Mouse (Mus musculus) layer of hippocampus, postnatal 25 days (tissue): Measurements from ENCODE around the gene Tns1. TPM values are rescaled to one million over a fixed set of nuclear protein-coding genes. Genes with fewer than 3 reads are reported as not detected.
A peak's percentile ranks its signal among the peaks of the same experiment; 100 is the strongest.

ENCODE experiments used
- DNase-seq, 2 experiments: peaks; one replicate each; pipeline ENCODE4 v3.0.0; 2022; ENCODE audit warnings: mixed read lengths in 2 of 2, low spot score in 1 of 2; ENCODE audit errors: extremely low spot score in 1 of 2
- total RNA-seq, 2 experiments: library from RNA; stranded (reverse); gene quantifications; 2 replicates each; pipeline ENCODE4 v1.2.3; 2021

Gene Tns1
- total RNA-seq, 2 experiments from 2014 or later: 29.6 to 41.9 TPM

DNA sequence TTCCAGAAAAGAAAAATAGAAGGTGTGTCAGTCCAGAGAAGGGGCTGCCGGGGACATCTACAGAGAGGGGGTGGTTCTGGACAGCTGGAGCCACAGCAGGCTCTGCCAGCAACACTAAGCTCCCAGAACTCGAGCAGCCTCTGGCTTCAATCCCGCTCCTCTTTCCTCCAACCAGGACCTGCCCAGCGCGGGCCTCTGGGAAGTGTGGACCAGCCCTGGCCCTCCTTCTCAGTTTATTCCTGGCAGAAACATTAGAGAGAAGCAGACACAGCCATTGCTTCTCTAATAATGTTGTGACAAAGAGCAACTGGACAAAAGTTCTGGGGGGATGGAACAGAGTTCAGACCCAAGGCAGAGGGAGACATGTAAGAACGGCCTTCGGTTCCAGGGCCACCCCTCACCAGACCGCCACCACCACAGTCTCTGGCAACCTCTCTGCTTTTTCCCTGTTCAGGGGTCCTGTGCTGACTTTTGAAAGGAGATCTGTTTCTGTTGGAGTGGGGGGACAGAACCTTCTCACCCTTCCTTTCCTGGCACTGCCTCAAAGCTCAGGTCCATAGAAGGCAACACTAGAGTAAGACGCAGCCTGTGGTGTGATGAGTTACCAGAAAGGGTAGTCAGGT lies 180.5 kb downstream of the Tns1 start:
- DNase-seq: no peak

DNA sequence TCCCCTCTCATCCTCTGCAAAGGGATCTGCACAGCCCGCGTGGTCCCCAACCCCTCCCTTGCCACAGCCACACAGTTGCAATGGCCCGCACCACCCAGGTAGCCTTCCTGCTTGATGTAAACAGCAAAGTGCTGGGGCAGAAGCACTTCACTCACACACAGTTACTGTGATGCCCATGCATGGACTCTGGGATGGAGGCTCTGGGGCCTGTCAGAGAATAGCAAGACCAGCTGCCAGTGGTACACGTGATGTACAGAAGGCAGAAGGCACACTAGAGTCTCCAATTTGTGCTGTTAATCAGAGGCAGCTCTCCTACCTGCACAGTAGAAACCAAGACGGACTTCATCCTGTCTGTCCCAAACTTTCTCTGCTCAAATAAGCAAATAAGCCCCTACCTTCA lies 181.0 kb downstream of the Tns1 start:
- no peak for DNase-seq

DNA sequence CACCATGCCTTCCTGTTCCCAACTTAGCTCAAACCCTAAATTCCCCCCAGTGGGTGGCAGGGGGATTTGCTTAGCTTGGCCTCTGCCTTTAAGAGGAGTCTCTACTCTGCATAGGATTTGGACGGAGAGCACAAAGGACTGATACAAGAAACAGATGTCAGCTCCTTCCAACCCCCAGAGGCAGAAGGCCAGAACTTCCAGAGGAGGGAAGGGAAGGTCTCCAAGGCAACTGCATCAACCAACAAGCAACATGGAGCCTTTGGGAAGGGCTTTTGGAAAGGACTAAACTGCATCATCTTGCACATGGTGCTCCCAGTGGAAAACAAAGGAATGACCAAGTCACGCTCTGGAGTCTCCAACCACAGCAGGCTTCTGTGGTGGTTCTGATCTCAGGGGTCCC lies 182.0 kb downstream of the Tns1 start:
- DNase-seq: no peak

DNA sequence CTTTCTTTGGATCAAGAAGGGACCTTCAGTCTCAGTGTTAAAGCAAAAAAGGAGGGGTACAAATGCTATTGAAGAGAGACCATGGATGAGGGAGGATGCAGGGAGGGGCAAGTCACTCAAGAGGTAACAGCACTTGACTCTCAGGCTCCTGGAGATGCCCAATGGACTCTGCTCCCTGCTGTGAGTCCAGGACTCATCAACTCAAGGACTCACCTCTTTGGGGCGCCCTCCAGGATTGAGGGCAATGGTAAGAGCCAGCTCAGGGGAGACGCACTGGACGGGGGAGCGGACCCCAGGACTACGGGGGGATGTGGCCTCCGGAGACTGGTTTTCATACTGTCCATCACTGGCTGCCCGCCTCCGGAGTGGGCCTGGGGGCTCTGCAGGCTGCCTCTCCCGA lies 182.6 kb downstream of the Tns1 start:
- no peak for DNase-seq

DNA sequence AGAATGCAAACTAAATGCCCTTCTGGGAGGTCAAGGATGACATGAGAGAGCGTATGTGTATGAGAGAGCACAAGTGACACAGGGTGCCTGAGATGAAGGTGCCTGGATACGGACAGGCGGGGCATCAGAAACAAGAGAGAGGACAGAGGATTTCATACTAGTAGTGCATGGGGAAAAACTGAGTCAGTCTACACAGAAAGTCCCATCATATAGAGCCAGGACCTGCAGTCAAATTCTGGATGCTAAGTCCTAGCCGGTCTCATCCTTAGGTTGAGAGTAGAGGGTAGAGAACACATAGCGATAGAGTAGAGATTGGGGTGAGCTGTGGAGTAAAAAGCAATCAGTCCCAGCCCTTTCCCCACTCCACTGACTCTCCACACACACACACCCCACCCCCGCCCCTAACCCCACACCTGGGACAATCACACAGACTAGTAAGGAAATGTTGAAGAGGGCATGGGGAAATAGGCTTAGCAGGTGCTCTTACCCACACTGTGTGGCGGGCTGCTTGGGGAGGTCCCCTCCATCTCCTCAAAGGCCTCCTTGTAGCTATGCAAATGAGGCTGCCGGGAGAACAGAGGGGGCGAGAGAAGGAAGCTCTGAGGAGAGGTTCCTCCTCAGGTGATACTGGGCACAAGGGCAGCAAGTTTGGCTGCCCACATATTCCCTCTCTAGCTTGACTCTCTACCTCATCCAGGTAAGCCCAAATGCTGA lies 183.6 kb downstream of the Tns1 start:
- DNase-seq: no peak

DNA sequence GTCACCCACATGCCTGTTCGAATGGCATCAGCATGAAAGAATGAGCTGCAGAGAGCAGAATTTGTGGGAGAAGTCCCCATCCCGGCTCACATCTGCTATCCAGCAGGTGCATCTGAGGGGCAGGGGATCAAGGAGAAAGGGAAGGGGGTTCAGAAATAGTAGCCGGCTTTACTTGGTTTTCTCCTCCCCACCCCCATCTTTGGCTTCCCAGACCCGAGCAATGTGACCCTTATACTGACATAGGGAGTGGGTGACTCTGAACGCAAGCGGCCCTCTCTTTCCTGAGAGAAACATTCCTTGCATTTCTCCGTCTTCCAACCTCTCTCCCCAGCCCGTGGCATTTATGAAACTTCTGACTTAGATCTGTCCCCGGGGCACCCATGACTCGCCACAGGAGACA lies 185.7 kb downstream of the Tns1 start:
- DNase-seq: no peak

DNA sequence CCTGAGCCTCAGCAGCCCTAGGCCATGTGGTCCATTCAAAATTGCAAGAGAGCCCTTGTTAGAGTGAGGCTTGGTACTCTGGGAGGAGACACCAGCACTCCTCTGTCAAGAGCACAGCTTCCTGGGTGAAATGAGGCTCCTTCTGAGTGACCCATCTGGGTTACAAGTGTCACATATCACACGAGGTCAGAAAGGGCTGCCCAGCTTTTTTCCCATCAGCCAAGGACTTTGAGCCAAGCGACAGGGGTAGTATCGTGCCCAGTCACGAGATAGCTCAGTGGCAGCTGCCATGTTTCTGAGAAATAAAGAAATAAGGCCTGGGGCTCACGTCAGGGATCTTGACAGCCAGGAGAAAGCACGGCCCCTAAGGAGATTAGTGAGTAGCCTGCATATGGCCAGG lies 186.4 kb downstream of the Tns1 start:
- DNase-seq: no peak

DNA sequence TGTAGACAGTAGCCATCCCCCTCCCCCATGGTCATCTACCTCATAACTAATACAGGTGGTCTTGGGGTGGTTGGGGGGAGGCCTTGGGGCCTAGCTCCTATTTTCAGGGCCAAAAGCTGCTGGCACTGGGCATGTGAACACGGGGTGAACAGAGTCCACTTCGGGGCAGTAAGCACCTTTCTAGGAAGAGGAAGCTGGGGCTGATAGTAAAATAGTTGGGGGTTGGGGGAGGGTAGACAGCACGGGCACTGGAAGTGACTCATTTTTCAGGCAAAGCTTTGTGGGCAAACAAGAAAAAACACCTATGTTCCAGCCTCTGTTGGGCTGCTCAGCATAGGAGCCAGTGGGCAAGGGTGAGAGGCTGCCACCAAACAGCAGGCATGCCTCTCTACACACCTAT lies 187.7 kb downstream of the Tns1 start:
- no peak for DNase-seq

DNA sequence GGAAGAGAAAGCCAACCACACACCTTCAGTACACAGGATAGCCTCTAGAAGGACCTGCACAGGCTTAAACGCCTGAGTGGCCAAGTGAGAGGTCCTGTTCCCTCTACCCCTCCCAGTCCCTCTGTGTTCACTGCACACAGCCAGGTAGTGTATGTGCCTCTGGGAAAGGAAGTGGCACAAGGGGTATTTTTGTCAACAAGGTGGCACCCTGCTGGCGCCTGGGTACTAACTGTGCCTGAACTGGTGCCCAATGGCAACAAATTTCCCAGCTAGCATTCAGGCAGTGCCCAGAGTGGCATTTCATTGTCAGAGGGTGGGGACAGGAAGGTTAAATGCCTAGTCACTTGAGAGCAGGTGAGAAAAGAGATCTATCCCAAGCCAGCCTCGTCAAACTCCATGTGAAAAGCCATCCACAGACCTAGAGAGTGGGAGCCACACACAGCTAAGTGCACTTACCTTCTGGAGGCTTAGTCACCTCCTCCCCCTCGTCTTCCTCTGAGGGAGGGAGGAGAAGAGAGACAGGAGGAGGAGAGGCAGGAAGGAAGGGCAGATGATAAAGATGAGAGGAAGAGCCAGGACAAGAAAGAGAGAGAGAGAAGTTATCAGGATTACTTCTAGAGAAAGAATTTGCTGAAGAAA lies 188.7 kb downstream of the Tns1 start:
- DNase-seq: no peak

DNA sequence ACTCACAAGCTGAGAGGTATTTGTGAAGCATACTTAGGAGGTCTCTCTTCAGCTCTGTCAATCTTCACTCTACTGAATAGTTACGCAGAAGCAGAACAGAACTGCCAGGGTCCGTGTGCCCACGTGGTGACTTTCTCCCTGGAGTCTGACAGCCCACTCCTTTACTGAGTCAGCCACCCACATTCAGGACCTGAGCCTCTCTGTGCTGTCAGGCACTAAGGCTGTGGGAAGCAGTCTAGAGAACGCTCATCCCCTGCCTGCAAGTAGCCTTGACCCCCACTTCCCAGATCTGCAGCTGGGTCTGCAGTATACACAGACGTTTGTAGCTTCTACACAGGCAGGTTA lies 191.1 kb downstream of the Tns1 start:
- no peak for DNase-seq

DNA sequence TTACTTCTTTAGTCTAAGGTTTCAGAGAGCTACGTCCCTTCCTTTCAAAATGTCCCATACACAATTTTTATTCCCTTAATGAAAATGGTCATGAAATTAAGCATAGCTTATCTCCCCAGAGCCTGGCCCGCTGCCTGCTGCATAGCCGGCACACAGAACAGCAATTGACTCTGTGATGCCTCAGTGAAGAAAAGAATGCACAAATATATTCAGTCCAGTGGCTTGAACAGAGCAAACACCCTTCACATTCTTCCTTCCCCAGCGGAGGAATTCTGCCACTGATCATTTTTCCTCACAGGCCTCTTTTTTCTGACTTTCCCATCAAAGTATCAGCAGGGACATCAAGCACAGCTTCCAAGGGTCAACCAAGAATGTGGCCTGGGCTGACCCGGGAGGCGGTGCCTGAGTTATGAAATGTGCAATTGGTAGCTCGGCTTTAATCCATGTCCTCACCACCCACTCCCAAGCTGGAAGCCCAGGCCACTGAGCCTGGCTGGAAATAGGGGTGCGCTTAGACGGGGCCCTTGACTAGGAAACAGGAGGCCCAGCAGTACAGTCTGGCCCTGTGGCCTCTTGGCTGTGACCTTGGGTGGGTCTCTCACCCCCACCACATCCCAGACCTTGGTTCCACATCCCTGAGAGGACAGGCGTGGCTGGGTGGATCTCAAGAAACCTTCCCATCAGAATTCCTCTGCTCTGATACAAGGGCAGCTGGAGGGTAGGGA lies 191.7 kb downstream of the Tns1 start:
- DNase-seq: no peak

DNA sequence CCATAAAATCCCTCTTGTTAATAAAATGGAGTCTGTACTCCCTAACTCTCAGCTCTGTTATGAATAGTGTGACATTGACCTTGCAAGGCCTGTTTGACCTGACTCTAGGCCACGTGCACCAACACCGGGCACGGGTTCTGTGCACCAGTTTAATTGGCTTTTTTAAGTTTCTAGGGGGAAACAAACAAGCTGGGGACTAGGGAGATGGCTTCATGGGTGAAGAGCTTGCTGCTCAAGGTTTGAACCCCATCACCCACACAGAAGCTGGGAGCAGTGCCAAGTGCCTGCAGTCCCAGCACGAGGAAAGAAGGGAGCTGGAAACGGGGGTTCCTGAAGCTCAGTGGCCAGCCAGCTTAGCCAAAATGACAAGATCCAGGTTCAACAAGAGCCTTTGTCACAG lies 192.4 kb downstream of the Tns1 start:
- DNase-seq: peak in 1 of 2 experiments; percentile 29

DNA sequence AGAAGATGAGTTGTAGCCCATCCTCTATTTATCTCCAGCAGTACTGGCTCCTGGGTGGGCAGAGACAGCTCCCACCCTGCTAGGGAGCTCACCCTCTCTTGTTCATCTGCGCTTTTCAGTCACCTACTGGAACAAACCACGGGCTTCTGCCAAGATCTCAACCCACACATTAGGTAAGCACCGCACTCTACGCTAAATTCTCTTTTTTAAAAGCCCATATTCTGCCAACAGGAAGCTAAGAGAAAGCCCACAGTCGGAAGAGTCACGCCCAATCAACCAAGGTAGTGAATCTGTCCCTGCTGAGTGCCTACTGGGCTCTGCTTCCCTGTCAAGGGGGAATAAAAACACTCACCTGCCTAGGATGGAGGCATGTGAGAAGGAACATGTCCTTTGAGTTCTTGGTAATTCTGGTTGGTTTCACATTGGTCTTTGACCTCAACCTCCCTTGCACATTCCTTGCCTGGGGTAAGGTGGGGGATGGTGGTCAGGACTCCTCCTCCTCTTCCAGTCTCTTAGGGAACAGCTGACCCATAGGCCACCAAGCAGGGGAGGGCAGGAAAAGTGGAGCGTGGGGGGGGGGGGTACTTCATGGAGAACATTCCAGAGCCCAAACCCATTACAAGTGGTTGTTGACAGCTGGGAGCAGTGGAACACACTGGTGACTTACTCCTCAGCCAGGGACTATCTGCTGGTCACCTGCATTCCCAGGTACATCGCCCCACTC lies 193.7 kb downstream of the Tns1 start:
- no peak for DNase-seq

DNA sequence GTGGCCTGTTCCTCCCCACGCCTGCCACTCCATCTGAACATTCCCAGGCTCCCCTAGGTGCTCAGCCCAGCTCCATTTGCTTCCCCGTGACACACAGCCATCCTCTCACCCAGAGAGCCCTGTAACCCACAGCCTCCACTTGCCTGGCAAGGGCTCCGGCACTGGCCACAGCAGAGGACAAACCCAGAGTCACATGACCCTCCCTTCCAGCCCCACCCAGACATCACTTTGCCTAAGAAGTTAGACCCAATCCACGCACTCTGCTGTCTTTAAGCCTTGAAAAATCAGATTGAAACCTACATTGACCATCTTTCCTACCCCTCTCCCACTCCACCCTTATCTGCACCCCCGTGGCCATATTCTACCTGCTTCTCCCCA lies 194.3 kb downstream of the Tns1 start:
- no peak for DNase-seq

DNA sequence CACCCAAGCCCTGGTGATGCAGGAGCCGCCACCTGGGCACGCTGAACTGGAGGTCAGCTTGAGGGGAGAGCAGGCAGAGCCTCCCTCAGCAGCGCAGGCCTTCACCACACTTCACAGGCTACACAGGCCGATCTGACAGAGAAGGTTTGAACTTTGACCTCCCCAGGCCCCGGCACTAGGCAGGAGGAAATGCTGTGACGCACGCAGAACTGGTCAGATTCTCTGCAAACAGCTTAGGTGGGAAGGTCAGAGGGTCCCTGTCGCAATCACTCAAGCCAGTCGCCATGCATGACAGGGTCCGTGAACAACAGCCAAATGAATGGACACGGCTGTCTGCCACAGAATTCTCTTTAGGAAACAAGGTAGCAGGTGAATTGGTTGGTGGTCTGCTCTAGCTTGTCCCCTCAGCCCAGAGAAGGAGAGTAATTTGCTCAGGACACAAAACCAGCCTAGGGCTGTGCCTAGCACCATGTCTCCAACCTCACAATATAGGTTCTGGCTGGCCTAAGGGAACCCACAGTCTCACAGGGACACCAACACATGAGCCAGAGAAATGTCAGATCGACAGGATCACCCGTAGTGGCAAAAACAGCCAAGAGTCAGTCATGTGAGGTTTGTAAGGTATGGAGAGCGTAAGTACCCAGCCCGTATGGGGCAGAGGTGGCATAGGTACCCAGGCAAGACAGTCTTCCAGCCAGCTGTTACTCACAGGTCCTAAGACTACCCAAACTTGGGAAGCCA lies 194.9 kb downstream of the Tns1 start:
- DNase-seq: no peak

DNA sequence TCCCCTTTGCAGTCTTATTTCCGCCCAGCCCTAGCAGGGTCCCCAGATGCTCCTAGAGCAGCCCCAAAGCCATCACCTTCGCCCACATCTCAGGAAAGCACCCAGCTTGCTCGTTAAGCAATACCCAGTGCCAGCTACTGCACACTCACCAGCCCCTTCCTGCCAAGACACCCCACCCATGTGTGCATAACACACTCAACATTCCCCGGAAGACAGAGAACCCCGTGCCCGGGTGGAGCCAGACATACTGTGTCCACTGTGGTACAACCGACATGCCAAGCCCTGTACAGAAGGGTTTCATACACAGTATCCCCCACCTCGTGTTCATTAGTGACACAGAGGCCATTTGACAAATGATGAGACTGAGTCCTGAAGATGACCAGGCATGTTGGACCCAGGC lies 195.9 kb downstream of the Tns1 start:
- DNase-seq: no peak

DNA sequence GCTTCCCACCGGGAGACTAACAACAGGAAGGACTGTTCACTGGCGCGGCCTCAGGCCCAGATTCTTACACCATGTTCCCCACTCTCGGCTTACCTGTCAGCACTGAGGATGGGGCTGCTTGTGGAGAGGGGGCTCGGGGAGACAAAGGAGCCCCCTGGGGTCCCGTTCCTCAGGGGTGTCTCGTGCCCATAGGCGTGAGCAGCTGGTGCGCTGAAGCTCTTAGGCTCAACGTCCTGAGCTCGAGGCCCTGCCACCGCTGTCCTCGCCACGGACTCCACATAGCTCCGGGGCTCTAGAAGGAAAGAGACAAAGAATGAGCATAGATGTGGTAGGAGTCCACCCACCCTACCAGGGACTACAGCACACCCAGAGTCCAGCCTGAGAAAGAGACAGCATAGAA lies 196.4 kb downstream of the Tns1 start:
- no peak for DNase-seq

DNA sequence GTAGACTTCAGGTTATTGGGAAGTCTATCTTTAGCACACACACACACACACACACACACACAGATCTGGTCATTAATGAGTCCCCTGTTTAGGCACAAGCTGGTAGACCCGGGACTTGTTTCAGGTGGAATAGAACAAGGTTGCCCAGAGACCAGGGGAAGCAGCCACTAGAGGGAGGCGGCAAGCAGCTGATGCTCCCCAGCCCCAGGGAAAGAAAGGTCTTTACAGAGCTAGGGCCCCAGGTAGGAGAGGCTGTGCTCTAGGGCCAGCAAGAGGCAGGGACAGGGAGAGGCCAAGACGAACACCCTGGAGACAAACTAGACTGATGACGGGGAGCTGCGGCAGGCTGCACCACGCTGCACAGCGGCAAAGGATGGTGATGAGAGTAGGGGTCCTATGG lies 198.0 kb downstream of the Tns1 start:
- peak in 1 of 2 experiments; percentile 32 for DNase-seq

DNA sequence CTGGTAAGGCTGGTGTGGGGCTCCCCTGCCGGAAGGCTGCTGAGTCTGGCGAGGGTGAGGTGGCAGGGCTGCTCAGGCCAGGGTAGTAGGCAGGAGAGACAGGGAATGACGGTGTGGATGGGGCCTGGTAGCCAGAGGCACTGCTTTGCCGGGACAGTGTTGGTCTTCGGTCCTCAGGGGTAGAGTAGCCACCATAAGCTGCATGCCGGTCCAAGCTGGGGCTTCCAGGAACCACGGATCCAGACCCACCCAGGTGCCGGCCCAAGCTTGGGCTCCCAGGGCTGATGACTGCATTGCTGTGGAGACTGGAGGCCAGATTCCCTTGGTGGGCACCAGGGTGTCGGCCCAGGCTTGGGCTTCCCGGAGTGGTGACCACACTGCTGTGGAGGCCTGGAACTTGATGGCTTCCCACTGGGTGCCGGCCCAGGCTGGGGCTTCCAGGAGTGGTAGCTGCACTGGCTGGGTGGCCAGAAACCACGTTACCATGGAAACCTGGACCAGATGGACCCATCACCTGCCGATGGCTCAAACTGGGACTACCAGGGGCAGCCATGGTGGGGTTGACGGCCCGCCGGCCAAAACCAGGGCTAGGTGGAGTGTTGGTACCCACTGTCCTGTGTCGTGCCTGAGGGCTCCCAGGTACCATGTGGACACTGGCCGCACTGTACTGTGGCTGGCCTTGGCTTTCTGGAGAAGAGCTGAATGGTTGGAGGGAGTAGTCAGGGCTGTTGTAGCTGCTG lies 199.2 kb downstream of the Tns1 start:
- DNase-seq: no peak
